17 mouse cellular contexts compared by ENCODE assay signal in the genomic region with DNA sequence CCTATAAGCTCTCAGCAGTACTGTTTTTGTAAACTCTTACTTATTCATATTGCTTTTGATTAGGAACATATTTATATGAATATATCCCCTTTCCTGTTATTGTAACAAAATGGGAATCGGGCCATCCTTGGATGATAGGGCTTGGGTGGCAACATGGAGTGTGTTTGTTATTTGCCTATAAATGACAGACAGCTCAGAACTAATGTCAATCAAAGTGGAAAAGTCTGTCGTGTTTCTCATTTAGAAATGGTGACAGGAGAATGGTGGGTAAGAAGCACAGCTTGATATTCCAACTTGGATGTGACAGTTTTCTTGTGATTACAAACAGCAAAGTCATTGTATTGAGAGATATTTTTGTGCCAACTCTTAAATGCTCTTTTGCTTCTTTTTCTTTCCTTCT.
"Had no signal": no experiment of that assay in that cellular context is flagged by ENCODE, and none has a peak within 500 bp of the region (broad histone marks: within the 10 kb centered on the region; RNA-seq: fewer than 3 reads in every experiment).

No protein-coding gene starts in this region.

- H3K9ac ChIP-seq: lung, embryonic 14.5 days; midbrain, embryonic 12.5 days; neural tube, embryonic 13.5 days; neural tube, embryonic 15.5 days; stomach, embryonic 15.5 days had no signal

- H3K4me2 ChIP-seq: lung, embryonic 14.5 days; midbrain, embryonic 12.5 days; neural tube, embryonic 13.5 days; neural tube, embryonic 15.5 days; stomach, embryonic 15.5 days had no signal

- H3K9me3 ChIP-seq: midbrain, embryonic 10.5 days; midbrain, embryonic 12.5 days; neural tube, embryonic 13.5 days; neural tube, embryonic 15.5 days; stomach, embryonic 15.5 days had no signal

- H3K27ac ChIP-seq: midbrain, embryonic 10.5 days; midbrain, embryonic 12.5 days; neural tube, embryonic 13.5 days; neural tube, embryonic 15.5 days; stomach, embryonic 15.5 days; stomach, postnatal 0 days had no signal

- H3K27me3 ChIP-seq: midbrain, embryonic 12.5 days; neural tube, embryonic 13.5 days; neural tube, embryonic 15.5 days; stomach, embryonic 15.5 days had no signal

- H3K4me3 ChIP-seq: midbrain, embryonic 10.5 days; midbrain, embryonic 12.5 days; myocyte; neural tube, embryonic 13.5 days; neural tube, embryonic 15.5 days; stomach, embryonic 15.5 days had no signal

- H3K36me3 ChIP-seq: midbrain, embryonic 10.5 days; midbrain, embryonic 12.5 days; neural tube, embryonic 13.5 days; neural tube, embryonic 15.5 days; stomach, embryonic 15.5 days had no signal

- ATAC-seq: midbrain, embryonic 16.5 days had no signal

- H3K4me1 ChIP-seq: midbrain, embryonic 10.5 days; midbrain, embryonic 12.5 days; neural tube, embryonic 13.5 days; neural tube, embryonic 15.5 days; stomach, embryonic 15.5 days had no signal

- DNase-seq: lung, adult 18-20 months; lung, embryonic 14.5 days; lung, postnatal 10 days; lung, postnatal 4 days; midbrain, embryonic 14.5 days; right cerebral cortex, postnatal 14 days; thymus, adult 2 months; thymus, postnatal 25 days; thymus, postnatal 4 days had no signal
